Mouse (Mus musculus) induced T-regulatory cell, adult 2 months (primary cell): ENCODE results near the gene Lrp5.

Experiments
- DNase-seq: peaks from one replicate; pipeline ENCODE4 v3.0.0-alpha.2; 2012; ENCODE audit warnings: low read depth

Gene Lrp5

GRCm38 (mm10) chr19:3654940-3655339, 31.4 kb downstream of the Lrp5 start:
- DNase-seq = peak; percentile 35

- no peak for DNase-seq
Observed at GRCm38 (mm10) chr19:3654058-3654457, 32.3 kb downstream of the Lrp5 start.

GRCm38 (mm10) chr19:3653508-3653907, 32.9 kb downstream of the Lrp5 start:
- DNase-seq = no peak

- no peak for DNase-seq
Observed at GRCm38 (mm10) chr19:3651989-3652388, 34.4 kb downstream of the Lrp5 start.

GRCm38 (mm10) chr19:3651220-3651619, 35.1 kb downstream of the Lrp5 start:
- DNase-seq = peak; percentile 28

GRCm38 (mm10) chr19:3650448-3650847, 35.9 kb downstream of the Lrp5 start:
- no peak for DNase-seq

- DNase-seq = no peak
Observed at GRCm38 (mm10) chr19:3648830-3649450, 37.4 kb downstream of the Lrp5 start.

- DNase-seq = no peak
Observed at GRCm38 (mm10) chr19:3647999-3648398, 38.4 kb downstream of the Lrp5 start.

- DNase-seq = no peak
Observed at GRCm38 (mm10) chr19:3645813-3646212, 40.6 kb downstream of the Lrp5 start.

GRCm38 (mm10) chr19:3645318-3645717, 41.0 kb downstream of the Lrp5 start:
- DNase-seq = no peak

GRCm38 (mm10) chr19:3639561-3639960, 46.8 kb downstream of the Lrp5 start:
- no peak for DNase-seq

GRCm38 (mm10) chr19:3638698-3639097, 47.7 kb downstream of the Lrp5 start:
- DNase-seq = no peak

- no peak for DNase-seq
Observed at GRCm38 (mm10) chr19:3632018-3632417, 54.3 kb downstream of the Lrp5 start.

GRCm38 (mm10) chr19:3631431-3631830, 54.9 kb downstream of the Lrp5 start:
- no peak for DNase-seq

GRCm38 (mm10) chr19:3630486-3630885, 55.9 kb downstream of the Lrp5 start:
- no peak for DNase-seq

- no peak for DNase-seq
Observed at GRCm38 (mm10) chr19:3630027-3630426, 56.3 kb downstream of the Lrp5 start.

GRCm38 (mm10) chr19:3628223-3628622, 58.1 kb downstream of the Lrp5 start:
- no peak for DNase-seq

- DNase-seq = no peak
Observed at GRCm38 (mm10) chr19:3625111-3625510, 61.3 kb downstream of the Lrp5 start.

- DNase-seq = peak; percentile 62
Observed at GRCm38 (mm10) chr19:3623824-3624223, 62.5 kb downstream of the Lrp5 start.

- no peak for DNase-seq
Observed at GRCm38 (mm10) chr19:3623294-3623693, 63.1 kb downstream of the Lrp5 start.

GRCm38 (mm10) chr19:3620871-3621270, 65.5 kb downstream of the Lrp5 start:
- no peak for DNase-seq

- peak; percentile 40 for DNase-seq
Observed at GRCm38 (mm10) chr19:3619359-3619758, 67.0 kb downstream of the Lrp5 start.

- DNase-seq = no peak
Observed at GRCm38 (mm10) chr19:3613991-3614390, 72.4 kb downstream of the Lrp5 start.

GRCm38 (mm10) chr19:3612534-3613273, 73.7 kb downstream of the Lrp5 start:
- no peak for DNase-seq
